Mouse (Mus musculus): ENCODE measurements around the gene Hsd17b14.
A peak's percentile ranks its signal among the peaks of the same experiment; 100 is the strongest.

Hsd17b14 gene

GRCm38 (mm10) chr7:45529461-45529860 is 25.2 kb upstream of the Hsd17b14 start:
- DNase-seq (ENCODE audit: low spot score in 2 of 2), result no peak

GRCm38 (mm10) chr7:45530643-45531042 is 24.1 kb upstream of the Hsd17b14 start:
- DNase-seq (ENCODE audit: low spot score in 2 of 2), result no peak

DNA sequence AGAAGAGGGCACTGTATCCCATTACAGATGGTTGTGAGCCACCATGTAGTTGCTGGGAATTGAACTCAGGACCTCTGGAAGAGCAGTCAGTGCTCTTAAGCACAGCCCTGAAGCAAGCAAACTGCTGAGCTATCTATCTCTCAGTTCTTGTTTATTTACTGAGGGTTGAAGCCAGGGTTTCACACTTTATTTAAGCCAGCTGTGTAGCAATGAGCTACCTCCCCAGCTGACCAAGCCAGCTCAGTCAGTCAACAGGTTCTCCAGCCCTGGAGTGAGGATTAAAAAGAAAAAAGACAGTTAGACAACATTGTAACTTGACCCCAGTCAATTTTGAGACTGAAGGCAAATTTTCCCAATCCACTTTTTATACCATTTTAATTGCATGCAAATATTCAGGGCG is 19.0 kb upstream of the Hsd17b14 start:
- DNase-seq (ENCODE audit: low spot score in 2 of 2), result no peak

- DNase-seq (ENCODE audit: low spot score in 2 of 2), result no peak
These were observed 17.1 kb upstream of the Hsd17b14 start for GRCm38 (mm10) chr7:45537602-45538001.

DNA sequence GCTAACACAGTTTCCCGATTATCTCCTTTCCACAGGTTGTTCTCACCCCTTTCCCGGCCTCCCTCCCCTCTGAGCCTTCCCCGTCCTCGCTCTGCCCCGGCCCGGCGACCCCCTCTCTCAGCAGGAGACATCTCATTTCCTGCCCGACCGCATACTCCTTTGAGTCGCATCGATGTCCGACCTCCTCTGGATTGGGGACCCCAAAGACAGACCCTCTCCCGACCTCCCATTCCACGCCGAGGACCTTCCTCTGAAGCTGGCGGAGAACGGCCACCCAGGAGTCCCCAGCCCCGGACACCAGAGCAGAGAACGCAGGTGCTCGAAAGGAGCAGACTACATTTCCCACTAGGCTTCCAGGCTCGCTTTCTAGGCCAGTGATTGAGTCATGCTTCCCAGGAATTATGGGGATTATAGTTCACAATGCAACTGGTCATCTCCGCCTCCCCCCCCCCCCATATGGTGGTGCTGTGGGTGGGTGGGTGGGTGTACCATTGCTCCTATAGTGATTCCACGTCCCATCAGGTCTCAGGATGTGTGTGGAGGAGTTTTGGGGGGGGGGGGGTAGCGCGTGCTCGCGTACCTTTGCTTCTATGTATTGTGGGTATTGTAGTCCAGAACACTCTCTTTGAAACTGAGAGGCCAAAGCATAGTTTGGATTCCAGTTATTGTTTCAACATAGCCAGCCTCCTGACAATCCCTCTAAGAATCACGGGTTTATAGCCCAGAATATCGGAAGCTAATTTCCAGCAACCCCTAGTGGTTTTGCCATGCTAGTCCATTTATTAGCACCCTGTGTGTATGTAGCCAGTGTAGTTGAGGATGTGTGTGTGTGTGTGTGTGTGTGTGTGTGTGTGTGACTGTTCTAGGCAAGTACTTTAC is 16.3 kb upstream of the Hsd17b14 start:
- peak; percentile 24 to 37 for DNase-seq (ENCODE audit: low spot score in 2 of 2)

DNA sequence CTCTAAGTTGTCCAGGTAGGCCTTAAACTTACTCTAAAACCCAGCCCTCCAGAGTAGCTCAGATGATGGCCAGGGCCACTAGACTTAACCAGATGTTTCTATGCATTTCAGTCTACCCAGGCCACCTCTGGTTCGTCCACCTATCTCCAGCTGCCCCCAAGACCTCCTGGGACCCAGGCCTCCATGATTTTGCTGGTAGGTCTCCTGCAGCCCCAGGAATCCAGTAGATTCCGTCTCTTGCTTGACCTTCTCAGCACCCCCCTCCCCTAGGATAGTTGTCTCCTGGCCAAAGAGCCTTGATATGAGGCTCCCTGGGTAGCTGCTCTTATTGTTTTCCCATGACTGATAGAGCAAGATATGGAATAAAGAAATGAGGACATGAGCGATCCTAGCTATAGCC is 15.6 kb upstream of the Hsd17b14 start:
- no peak for DNase-seq (ENCODE audit: low spot score in 2 of 2)

GRCm38 (mm10) chr7:45540213-45540612 is 14.5 kb upstream of the Hsd17b14 start:
- no peak for DNase-seq (ENCODE audit: low spot score in 2 of 2)

DNA sequence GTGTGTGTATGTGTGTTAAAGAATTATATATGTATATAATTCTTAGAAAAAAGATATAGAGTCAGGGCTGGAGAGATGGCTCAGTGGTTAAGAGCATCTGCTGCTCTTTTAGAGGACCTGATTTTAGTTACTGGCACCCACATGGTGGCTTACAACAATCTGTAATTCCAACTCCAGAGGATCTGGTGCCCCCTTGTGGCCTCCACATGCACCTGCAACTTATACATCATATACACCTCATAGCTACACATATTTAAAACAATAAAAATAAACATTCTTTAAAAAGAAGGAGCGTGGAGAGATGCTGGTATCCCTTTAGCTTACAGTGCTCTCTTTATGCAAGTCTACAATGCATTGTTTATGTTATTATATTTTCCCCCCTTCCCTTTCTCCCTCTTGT is 10.2 kb upstream of the Hsd17b14 start:
- no peak for DNase-seq (ENCODE audit: low spot score in 2 of 2)

DNA sequence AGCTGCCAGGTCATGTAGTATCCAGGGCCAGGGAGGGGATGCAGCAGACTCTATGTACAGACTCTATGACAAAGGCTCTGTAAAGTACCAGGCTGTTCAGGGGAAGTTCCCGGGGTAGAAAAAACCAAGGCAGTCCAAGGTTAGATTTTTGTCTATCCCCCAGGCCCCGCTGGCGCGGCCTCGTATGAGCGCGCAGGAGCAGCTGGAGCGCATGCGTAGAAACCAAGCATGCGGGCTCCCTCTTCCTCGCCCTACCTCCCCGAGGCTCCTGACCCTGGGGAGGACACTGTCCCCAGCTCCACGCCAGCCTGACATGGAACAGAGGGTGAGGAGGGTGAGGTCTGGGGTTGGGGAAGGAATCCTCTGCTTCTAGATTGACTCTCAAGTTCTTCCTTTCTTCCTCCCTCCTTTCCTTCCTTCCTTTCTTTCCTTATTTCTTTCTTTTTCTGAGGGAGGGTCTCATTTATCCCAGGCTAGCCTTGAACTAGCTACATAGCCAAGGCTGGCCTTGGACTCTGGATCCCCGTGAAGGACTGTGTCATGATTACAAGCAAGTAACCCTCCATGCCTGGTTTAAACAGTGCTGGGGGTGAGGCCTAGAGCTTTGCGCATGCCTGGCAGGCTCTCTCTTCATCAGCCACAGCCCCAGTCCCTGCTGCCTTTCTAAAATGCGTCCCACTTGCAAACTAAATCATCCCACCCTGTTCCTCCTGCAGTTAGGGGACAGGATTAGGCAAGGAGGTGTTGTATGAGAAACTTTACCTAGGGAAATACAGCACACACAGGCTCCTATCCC is 4.9 kb upstream of the Hsd17b14 start:
- no peak for DNase-seq (ENCODE audit: low spot score in 2 of 2)

DNA sequence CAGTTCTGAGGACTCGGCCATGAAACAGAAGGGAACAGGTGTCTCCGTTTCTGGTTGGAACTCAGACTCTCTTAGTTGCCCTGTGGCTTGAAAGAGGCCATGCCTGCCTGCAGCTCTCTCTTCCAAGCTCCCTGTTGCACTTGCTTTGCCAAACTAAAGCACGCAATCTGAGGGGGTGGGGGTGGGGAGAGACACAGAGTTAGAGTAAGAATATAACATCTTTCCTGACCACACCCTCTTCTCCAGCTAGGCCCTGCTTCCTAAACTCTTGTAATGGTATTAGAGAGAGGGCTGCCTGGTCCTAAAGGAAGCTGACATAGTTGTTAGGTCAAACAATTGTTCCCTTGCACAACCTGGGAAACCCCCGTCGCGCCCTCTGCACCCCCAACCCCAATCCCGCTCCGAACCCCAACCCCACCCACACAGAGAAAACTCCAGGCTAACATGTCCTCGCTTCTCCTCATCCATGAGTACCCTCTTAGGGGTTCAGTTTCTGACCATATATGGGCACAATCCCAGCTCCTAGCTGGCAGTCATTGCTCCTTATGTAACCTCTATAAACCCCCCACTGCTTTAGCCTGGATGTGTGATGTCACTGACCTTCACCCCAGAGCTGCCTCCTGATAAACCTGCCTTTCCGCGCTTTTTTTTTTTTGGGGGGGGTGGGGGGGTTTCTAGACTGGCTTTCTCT is 3.7 kb upstream of the Hsd17b14 start:
- no peak for DNase-seq (ENCODE audit: low spot score in 2 of 2)

DNA sequence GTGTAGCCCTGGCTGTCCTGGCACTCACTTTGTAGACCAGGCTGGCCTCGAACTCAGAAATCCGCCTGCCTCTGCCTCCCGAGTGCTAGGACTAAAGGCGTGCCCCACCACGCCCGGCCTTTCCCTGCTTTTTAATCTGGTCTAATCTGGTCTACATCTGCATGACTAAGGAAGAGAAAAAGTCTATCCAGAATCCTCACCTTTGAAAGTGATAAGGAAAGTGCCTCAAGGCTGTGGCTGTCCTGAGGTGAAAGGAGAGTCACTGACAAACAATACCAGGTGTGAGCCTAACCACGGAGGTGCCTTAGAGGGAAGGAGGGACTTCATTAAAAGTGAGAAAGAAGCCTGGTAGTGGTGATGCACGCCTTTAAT is 3.2 kb upstream of the Hsd17b14 start:
- DNase-seq (ENCODE audit: low spot score in 2 of 2), result no peak

DNA sequence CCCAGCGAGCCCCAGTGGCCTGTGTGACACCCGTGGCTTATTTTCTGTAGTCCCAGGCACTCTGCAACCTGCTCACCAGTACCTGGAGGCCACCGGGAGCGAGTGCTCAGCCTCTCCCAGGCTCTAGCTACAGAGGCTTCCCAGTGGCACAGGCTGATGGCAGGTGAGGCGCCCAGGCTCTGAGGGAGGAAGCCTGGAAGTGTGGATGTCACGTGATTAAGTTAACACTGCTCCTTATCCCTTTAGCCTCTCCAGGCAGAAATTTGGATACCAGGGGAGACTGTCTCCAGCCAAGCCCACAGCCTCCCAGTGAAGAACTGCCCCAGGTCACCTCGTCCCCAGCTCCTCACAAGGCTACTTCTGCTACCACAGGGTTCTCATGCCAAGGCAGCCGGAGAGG is 1.2 kb upstream of the Hsd17b14 start:
- DNase-seq (ENCODE audit: low spot score in 2 of 2), result no peak

DNA sequence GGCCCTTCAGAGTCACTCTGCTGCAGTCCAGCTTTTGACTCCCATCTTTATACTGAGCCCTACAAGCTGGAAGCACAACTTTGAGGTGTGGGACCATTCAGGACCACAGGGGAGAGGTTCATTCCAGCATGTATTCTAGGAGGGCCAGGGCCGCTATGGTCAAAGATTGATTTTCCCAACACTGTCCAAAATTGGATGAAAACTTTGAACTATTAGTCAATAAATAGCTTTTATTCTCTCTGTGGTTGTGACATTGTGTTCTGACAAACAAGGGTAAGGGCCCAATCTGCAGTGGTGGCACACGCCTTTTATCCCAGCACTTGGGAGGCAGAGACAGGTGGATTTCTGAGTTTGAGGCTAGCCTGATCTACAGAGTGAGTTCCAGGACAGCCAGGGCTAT is 703 bp upstream of the Hsd17b14 start:
- no peak for DNase-seq (ENCODE audit: low spot score in 2 of 2)

DNA sequence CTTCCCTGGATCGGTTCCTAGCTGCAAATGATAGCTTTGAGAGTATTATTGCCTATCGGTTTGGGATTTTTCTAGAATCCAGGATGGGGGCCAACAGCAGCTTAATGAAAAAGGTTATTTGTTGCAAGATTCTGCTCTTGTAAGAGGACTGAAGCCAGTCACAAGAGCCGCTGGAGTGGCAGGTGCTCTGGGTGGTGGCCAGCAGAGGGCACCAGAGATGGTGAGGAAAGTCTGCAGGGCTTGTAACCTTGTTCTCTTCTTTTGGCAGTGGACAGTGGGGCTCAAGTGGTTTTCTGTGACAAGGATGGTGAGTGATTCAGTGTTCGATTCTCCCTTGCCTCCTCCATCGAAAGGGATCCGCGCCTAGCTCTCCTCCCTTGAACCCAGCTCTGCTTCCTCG is 1.1 kb downstream of the Hsd17b14 start:
- peak; percentile 52 to 69 for DNase-seq (ENCODE audit: low spot score in 2 of 2)

GRCm38 (mm10) chr7:45558907-45559306 is 4.2 kb downstream of the Hsd17b14 start:
- DNase-seq (ENCODE audit: low spot score in 2 of 2), result no peak

GRCm38 (mm10) chr7:45560241-45560640 is 5.5 kb downstream of the Hsd17b14 start:
- no peak for DNase-seq (ENCODE audit: low spot score in 2 of 2)

DNA sequence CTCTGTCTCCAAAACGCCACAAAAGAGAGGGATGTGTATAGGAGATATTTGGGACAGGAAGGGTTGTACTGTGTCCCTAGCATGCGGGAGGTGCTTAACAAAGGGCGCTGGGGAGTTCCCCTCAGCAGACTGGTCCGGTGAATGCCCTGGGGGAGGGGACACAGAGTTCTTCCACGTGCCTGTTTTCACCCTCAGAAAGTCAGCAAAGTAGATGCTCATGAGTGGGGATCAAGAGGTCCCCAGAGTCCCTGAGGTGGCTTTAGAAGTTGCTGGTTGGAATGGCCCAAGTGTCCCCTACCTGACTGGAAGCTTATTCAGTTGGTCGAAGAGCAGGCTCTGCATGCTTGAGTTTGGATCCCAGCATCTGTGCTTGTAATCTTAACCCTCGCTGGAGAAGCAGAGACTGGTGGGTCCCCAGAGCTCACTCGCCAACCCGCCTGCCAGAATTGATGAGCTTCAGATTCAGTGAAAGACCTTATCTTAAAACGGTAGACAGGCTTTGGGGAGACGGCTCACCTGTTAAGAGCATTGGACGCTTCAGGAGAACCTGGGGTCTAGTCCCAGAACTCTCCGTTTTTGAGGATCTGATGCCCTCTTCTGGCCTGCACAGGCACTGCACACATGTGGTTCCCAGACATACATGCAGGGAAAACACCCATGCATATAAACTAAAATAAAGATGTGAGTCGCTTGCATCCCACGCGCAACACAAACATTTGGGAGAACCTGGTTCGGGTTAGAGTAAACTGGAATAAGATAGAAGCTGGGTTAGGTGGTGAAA is 6.3 kb downstream of the Hsd17b14 start:
- DNase-seq (ENCODE audit: low spot score in 2 of 2), result peak; percentile 70 to 72

DNA sequence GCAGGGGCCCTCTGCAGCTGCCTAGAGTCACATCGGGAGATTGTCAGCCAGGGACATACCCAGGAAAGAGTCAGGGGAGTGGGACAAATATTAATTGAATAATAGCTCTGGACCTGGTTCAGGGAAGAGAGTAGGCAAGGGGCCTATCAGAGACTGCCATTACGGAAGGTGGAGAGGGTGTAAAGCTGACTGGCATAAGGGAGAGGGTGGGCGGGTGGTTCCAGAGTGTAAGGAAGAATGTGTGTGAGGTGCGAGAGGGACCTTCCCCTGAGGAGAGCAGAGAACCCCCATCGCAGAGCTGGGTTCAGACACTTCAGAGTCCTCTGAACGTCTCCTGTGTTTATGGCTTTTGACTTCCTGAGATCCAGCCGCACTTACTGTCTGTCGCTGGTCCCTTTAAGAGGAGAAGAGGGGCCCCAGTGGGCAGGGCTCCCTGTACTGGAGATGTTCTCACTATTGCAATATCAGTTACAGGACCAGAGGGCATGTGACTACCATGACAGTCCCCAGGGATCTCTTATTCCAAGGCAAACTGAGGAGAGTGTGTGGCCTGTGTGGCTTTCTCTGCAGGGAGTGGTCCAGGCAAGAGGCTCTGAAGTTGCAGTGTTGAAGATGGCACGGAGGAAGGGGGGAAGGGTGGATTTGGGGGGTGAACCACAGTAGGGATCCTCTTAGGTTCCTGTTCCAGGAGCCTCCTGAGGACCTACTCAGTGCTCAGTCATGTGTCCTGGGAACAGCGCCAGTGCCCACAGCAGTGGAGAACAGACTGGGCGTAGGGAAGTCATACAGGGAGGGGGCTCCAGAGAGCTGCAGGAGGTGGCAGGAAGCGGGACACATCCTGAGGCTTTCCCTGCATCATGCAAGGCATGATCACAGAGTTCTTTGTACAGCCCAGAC is 7.2 kb downstream of the Hsd17b14 start:
- DNase-seq (ENCODE audit: low spot score in 2 of 2), result no peak

GRCm38 (mm10) chr7:45564811-45565210 is 10.1 kb downstream of the Hsd17b14 start:
- no peak for DNase-seq (ENCODE audit: low spot score in 2 of 2)

- no peak for DNase-seq (ENCODE audit: low spot score in 2 of 2)
These were observed 10.8 kb downstream of the Hsd17b14 start for GRCm38 (mm10) chr7:45565446-45565845.
